Mouse (Mus musculus) ovary, adult 18-20 months (tissue): Measurements from ENCODE around the gene Ap5s1.
A peak's percentile ranks its signal among the peaks of the same experiment; 100 is the strongest.

ENCODE experiments used
- DNase-seq: peaks from one replicate; pipeline ENCODE4 v3.0.0; 2022; ENCODE audit warnings: low spot score, mixed read lengths

The Ap5s1 gene

GRCm38 (mm10) chr2:131187602-131187922, 19.3 kb upstream of the Ap5s1 start:
- no peak for DNase-seq

DNA sequence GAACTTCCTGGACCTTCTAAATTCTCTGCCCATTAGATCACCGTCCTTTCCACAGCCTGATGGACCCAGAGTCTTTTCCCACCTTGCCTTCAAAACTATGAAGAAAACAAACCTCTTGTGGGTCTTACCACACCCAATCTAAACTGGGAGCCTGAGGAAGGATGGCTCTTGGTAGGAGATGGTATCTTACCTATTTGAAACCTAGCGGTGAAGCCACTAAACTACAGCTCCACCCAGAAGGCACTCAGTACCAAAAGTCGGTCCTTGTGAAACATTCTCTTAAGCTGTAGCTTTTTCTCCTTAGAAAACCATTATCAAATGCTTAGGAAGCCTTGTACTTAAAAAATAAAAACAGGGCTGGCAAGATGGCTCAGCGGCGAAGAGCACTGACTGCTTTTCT, 18.6 kb upstream of the Ap5s1 start:
- no peak for DNase-seq

GRCm38 (mm10) chr2:131189521-131190309, 17.2 kb upstream of the Ap5s1 start:
- no peak for DNase-seq

GRCm38 (mm10) chr2:131190344-131191004, 16.4 kb upstream of the Ap5s1 start:
- no peak for DNase-seq

DNA sequence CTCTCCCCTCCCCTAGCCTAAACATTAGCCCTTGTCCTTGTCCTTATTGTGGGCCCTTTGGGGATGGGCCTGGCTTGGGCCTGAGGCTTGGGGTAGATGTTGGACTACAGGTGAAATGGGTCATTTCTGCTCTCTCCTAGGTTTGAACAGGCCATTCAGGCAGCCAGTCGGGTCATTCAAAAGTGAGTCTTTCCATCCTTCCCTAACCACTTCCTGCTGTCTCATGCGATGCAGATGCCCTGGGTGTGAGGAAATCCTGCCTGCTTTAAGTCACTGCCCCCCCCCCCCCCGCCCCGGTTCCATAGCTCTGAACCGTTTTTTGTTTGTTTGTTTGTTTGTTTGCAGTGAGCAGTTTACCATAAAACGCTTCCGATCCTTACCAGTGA, 15.9 kb upstream of the Ap5s1 start:
- DNase-seq, result no peak

GRCm38 (mm10) chr2:131196606-131197316, 10.1 kb upstream of the Ap5s1 start:
- DNase-seq, result no peak

- DNase-seq, result no peak
Observed at GRCm38 (mm10) chr2:131200710-131201109, 6.2 kb upstream of the Ap5s1 start.

- DNase-seq, result no peak
Observed at GRCm38 (mm10) chr2:131201262-131201661, 5.6 kb upstream of the Ap5s1 start.

DNA sequence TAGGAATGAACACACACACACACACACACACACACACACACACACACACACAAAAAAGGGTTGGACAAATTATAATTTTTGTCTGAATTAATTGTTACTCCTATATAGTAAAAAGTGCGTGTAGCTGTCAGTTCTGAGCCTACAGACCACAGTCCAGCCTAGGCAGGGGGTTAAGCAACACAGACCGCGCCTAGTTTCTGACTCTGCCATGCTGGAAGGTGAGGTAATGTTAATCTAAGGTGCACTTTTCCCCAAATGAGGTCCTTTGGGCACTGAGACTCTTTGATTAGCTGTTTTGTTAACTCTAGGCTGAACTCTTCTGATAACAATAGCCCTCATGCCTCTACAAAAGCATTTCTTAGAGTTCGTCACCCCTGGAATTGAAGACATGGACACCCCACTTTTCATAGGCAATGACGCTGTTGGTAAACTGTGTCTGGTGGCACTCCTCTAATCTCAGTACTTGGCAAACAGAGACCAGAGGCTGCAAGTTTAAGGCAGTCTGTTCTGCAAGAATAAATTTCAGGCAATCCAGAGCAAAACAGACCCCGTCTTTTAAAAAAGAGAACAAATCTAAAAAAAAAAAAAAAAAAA, 3.0 kb upstream of the Ap5s1 start:
- no peak for DNase-seq

GRCm38 (mm10) chr2:131204410-131204981, 2.4 kb upstream of the Ap5s1 start:
- peak; percentile 88 for DNase-seq

GRCm38 (mm10) chr2:131205521-131206182, 1.2 kb upstream of the Ap5s1 start:
- DNase-seq, result no peak

- DNase-seq, result no peak
Observed at GRCm38 (mm10) chr2:131208356-131208755, 1.5 kb downstream of the Ap5s1 start.

DNA sequence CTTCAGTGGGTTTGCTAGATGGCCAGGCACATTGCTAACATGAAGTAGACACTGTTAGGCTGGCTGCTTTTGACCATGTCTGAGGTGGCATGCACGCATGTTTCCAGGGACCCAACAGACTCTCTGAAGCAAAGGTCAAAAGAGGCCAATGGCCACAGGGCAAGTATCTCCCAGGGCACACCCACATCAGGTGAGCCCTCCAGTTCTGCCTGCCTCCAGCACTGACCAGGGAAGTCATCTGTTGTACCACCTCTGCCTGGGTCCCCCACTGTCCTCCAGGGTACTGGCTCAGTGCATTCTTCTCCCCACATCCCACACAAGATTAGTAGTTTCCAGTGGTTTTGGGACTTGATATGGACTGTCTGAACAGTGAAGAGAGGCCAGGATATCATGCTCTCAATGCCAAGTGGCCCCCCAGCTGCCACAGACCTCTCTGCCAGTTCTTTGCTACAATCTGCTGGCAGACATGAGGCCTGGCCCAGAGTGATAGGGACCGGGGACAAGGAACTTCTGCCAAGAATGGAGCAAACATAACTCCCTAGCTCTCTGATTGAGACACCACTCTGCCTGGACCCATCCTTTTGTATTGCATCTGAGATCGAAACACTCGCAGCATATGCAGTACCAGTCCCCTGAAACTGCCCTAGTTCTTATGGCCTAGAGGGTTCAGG, 2.4 kb downstream of the Ap5s1 start:
- no peak for DNase-seq

DNA sequence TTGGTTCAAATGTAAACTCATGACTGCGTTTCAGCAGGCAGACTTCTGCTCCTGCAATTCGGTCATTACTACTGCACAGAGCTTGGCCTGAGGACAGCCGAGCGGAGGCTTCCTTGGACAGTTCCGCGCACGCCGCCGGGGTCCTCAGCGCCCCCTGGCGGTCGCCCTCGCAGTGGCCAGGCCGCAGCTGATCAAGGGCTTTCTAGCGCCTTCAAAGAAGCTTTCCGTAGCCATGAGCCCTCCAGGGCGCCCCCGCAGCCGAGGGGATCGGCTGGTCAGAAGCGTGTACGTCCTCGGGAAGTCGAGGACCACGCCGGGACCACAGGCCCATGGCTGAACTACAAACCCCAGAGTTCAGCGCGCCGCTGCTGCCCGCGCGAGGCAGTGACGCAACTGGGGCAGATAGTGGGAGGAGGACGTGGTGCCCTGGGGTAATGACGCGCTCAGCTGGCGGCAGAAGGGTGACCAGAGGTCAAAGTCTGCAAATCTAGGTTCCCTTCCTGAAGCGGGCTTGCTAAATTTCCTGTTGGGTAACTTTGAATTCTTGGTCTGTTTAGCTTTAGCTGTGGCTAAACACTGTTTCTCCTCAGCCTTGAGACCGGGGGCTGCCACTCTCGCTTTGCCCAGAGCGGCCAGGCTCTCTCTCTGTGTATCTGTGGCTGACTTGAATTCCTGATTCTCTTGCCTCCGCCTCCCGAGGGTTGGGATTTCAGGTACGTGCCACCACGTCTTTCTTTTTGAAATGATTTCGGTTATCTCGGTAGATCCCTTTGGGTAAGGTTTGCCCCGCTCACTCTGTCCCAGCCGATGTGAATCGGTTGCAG, 3.3 kb downstream of the Ap5s1 start:
- peak; percentile 92 for DNase-seq

GRCm38 (mm10) chr2:131211026-131211615, 4.2 kb downstream of the Ap5s1 start:
- no peak for DNase-seq

- no peak for DNase-seq
Observed at GRCm38 (mm10) chr2:131213773-131214172, 6.9 kb downstream of the Ap5s1 start.

GRCm38 (mm10) chr2:131215941-131216858, 9.3 kb downstream of the Ap5s1 start:
- DNase-seq, result no peak

- peak; percentile 55 for DNase-seq
Observed at GRCm38 (mm10) chr2:131220030-131220429, 13.2 kb downstream of the Ap5s1 start.
